Mouse (Mus musculus) erythroid progenitor cell, adult 5-6 weeks (primary cell): ENCODE data around the gene Pigo. TPM values are rescaled to one million over a fixed set of nuclear protein-coding genes. Genes with fewer than 3 reads are reported as not detected.

Source experiments
- ATAC-seq: replicated peaks from 2 replicates; pipeline ENCODE4 v1.8.0; 2016; ENCODE audit warnings: moderate number of reproducible peaks, mild to moderate bottlenecking, moderate TSS enrichment, inconsistent platforms; ENCODE audit not compliant: poor library complexity, low FRiP score, severe bottlenecking
- total RNA-seq, 2 experiments: library from RNA; stranded (forward) in 1 of 2; stranded (reverse) in 1 of 2; fragments of 150-400 nt in 1 of 2; fragments of 186-747, 209-891 nt in 1 of 2; gene quantifications; 2 replicates each; pipeline versions ENCODE4 v1.2.3 to v1.2.4; 2015 to 2017; ENCODE audit warnings: low replicate concordance in 2 of 2

The Pigo gene
- total RNA-seq, 2 experiments from 2014 or later, result 21.8 to 27.2 TPM

DNA sequence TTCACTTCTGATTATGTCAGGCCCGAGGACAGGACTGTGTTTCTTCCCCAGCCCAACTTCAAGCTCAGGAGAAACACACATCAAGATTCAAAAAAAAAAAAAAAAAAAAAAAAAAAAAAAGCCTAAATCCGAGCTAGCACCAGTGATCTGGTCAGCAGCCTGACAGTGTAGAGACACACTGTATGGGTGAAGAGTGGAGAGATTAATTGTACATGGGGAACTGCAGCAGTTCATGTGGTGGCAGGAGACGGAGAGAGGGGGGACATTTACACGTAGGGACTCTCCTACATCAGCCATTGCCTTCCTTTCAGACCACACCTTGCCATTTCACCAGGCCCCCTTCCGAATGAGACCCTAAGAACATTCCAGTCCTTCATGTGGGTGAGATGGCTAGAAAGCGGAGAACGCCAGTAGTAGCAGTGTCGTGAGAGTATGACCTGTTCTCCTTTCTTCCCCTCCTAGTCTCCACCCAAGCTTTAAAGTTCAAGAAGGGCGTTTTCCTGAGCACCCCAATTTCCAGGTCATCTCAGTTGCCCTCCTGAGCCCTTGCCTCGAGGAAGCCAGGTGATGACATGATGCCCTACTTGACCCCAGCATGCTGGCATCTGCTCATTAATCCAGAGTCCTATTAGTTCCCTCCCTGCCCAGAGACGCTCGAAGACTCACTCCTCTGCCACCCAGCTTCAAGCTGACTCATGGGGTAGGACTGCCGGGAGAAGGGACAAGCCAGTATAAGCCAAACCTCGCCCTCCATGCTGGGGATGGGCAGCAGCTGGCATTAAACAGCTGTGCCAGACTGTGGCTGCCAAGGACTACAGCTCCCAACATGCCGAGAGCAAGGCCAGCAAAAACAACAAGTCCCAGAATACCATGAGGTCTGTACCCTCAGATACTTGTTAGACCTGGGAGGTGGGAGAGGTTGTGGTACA lies 13.2 kb upstream of the Pigo start:
- ATAC-seq, result peak; percentile 55

- ATAC-seq, result peak; percentile 76
Observed at GRCm38 (mm10) chr4:43037860-43038566, 12.4 kb upstream of the Pigo start.

DNA sequence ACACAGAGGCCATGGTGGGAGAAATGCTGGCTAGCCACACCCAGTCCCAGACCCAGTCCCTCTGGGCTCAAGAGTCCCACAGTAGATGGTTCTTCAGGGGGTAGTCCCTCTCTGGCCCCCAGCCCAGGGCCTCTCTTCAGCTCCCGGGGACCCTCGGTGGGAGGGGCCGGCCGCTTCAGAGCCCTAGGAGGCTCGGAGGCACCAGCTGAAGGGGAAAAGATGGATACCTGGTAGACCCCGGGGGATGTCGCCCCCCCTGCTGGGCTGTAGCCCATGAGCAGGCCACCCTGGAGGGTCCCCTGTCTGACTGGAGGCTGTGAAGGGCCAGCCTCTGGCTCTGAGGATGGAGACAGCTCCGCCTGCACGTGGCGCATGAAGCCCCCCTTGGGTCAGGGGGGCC lies 10.7 kb upstream of the Pigo start:
- no peak for ATAC-seq

- no peak for ATAC-seq
Observed at GRCm38 (mm10) chr4:43035851-43036250, 10.2 kb upstream of the Pigo start.

DNA sequence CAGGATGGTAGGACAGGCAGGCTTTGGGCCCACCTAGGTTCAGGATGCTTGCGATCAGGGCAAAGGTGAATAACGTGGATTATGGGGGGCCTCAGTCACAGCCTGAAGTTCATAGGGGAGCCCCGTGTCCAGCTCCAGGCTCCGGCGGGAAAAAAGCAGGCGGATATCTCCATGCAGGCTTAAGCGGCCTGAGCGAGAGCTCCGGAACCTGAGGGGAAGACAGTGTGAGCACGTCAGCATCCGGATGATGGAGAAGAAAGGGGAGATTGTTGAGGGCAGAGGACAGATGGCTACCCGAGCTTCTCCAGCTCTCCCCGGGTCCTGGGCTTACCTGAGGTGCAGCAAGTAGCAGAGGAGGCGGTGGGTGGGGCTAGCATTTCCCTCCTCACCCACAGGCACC lies 7.9 kb upstream of the Pigo start:
- ATAC-seq, result no peak

- no peak for ATAC-seq
Observed at GRCm38 (mm10) chr4:43032501-43032900, 6.9 kb upstream of the Pigo start.

DNA sequence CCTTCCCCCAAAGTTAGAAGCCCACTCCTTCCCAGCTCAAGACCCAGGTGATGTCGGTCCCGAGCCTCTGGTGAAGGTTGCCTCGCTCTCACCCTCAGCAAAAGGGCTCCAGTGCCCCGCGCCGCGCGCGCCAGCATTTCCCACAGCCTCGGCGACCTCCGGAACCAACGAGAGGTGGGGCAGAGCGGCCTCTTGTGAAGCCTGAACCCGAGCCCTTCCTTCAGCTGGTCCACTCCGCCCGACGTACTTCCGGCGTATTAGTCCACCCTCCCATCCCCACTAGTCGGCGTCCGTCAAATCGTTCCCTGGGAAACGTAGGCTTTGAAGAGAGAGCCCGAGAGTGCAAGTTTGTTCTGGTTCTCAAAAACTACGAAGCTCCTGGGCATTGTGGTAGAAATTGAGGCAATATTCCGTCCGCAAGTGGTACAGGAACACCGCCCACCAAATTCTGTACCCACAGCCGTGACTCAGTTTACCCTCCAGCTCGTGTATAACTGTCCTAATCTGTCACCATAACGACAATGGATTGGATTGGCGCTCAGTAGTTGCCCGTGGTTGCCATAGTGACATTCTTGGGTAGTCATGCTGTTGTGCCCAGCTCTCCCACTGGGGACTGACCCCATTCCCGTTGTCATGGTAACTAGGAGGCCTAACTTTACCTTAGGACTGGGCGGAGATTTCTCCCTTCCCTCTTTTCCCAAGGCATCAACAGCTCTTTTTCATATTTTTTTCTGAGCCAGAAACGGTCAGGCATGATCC lies 5.8 kb upstream of the Pigo start, which contains the start of gene Stoml2:
Gene Stoml2 (minus strand): TSS at position 474 of the 759 bp plus-strand sequence.
- ATAC-seq, result peak; percentile 94

DNA sequence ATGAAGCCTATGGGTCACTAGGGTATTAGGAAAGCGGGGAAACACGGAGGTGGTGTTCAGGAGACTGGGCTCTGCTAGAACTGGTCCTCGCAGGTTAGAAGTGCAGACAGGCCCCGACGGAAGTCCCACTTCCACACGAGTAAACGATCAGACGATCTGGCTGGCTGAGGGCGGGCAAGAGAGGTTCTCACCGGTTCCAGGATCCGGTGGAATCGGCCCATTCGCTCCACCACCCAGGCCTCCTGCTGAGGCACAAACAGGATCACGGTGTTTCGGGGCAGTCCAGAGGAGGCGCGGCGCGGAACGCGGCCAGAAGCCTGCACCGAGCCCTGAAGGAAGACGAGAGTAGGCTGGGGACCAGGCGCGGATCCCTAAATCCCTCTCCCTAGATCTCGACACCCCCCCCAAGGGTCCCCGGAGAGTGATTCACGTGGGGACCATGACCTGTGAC lies 5.2 kb upstream of the Pigo start:
- peak; percentile 65 for ATAC-seq

DNA sequence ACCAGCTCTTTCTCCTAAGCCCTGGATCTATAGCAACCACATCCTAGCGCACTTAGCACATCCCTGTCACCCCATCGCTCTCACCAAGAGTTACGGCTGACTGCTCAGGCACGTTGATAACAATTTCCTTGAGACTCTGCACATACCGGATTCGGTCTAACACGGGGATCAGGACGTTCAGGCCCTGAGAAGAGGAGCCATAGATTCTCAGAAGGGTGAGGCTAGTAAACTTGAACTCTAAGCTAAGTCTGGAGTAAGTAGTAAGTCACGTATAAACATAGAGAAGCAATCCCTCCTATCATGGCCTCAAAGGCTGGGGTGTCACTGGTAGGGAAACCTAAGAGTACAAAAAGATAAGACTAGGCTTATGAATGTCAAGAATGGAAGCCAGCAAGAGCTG lies 4.7 kb upstream of the Pigo start:
- ATAC-seq, result peak; percentile 11

- no peak for ATAC-seq
Observed at GRCm38 (mm10) chr4:43029749-43030148, 4.1 kb upstream of the Pigo start.

GRCm38 (mm10) chr4:43029121-43029520 lies 3.5 kb upstream of the Pigo start:
- no peak for ATAC-seq

GRCm38 (mm10) chr4:43024673-43025072 lies 946 bp downstream of the Pigo start:
- ATAC-seq, result no peak

DNA sequence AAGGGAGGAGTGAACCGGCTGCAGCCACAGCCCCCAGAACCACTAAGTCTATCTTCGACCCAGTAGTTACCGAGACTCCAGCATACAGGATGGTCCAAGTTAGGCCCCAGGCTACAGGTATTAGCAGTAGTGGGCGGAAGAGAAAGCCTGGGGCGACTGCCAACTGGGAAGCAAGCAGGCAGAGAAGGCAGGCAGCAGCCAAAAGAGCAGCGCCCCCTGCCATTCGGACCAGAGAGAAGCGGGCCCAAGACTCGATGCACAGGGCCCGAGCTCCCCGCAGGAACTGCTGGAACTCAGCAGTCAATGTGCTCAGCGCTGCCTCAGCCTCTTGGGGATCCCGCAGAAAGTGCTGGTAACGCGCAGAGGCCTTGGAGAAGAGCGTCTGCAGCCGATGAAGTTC lies 4.3 kb downstream of the Pigo start:
- no peak for ATAC-seq

DNA sequence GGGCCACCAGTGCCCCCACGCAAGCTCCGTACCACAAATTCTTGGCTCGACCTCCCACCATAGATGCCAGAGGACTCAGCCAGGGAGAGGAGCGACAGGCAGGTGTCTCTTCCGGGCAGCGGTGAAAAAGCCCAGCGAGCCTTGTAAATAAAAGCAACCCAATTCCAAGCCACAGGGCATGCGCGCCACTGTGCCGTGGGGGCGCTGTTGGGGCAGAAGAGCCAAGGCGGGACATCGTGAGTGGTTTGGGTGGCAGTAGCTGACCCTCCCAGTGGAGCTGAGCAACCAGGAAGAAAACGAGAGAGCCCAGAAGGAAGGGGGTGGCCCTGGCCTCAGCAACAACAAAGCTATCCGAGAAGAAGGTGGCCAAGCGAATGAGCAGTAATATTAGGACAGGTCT lies 4.7 kb downstream of the Pigo start:
- no peak for ATAC-seq

- no peak for ATAC-seq
Observed at GRCm38 (mm10) chr4:43019641-43020465, 5.8 kb downstream of the Pigo start.

DNA sequence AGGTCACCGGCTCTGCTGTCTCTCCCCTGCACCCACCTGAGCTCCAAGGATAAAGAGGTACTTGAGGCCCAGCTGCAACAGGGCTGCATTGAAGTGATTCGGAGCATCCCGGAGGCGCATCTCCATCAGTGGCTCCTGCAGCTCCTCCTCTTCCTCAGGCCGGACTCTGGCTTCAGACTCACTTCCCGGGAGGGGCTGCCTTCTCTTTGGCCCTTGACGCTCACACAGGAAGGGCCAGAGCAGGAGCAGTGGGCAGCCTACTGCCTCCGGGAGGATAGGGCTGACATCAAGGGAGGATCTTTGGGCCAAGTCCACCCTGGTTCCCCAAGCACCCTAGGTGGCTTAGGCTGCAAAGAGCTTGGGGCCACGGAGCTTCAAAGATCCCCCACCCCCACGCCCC lies 6.4 kb downstream of the Pigo start:
- ATAC-seq, result no peak

DNA sequence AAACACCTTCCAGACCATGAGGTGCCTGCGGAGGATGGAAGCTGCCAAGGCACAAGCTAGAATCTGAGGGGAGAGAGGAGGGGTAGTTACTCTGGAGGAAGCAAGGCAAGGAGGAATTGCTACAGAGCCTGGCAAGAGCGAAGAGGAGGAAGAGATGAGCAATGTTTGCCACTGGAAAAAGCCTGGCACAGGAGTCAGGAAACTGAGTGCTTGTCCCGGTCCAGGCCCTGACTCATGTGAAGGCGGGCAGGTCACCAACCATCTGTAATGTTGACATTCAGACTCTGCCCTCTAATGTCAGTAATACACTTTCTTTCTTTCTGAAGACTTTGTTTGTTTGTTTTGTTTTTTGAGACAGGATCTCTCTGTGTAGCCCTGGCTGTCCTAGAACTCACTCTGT lies 7.5 kb downstream of the Pigo start:
- no peak for ATAC-seq

DNA sequence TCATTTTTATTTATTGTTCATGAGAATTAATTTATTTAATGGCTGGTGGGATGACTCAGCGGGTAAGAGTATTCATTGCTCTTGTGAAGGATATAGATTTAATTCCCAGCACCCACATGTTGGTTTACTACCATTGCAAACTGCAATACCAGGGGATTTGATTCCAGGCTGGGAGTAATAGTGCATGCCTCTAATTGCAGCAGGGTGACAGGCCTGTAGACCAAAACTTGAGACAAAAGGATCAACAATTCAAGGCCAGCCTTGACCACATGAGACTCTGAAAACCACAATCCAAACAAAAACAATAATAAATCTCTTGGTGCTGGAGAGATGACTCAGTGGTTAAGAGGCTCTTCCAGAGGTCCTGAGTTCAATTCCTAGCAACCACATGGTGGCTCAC lies 13.5 kb downstream of the Pigo start:
- no peak for ATAC-seq
